Mouse (Mus musculus): ENCODE measurements around the gene Cacna1c. TPM values are rescaled to one million over a fixed set of nuclear protein-coding genes. Genes with fewer than 3 reads are reported as not detected.

Gene Cacna1c
- polyA plus RNA-seq, 1 experiment from 2014 or later = 4.7 TPM

GRCm38 (mm10) chr6:118922328-118923211 lies 273.6 kb downstream of the Cacna1c start:
- H3K27ac ChIP-seq (ENCODE audit: low read depth, low read length) = no peak overlapping the region

DNA sequence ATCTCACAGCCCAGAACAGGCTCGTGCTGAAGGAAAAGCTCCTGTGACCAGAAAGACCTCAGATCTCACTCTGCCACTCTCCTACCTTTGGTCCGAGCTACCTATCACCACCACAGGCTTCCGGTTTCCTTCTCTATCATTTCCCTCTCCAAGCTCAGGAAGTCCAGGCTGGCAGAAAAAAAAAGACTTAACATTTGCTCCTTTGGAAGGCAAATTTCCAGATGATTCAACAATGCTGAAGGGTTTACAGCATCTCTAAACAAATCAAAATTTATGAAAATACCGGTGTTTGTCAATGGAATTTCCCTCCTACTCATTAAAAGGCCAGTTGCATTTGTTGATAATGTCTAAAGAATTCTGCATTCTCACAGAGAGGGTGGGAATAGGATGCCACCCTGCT lies 288.0 kb downstream of the Cacna1c start:
- Histone ChIP-seq H3K4me2 (ENCODE audit: low read length) (no peak overlapping the region), H3K27ac (ENCODE audit: low read depth, low read length) (no peak overlapping the region), H3K4me3 (ENCODE audit: low read length) (no peak overlapping the region), H3K27me3 (replicated peaks; ENCODE audit: control insufficient read depth, insufficient read depth, low read length) (no peaks in the 10 kb centered on the region), H3K9me3 (ENCODE audit: control insufficient read depth, low read length) (no peaks in the 10 kb centered on the region), H3K9ac (ENCODE audit: low read depth, low read length) (no peak overlapping the region), H3K36me3 (ENCODE audit: control insufficient read depth, insufficient read depth, low read length) (no peaks in the 10 kb centered on the region), H3K4me1 (ENCODE audit: control insufficient read depth, insufficient read depth, low read depth, low read length) (no peaks in the 10 kb centered on the region)
- 88% methylated on average over 4 of the region's 4 CpGs for WGBS
- ATAC-seq = no peak

More at GRCm38 (mm10) chr6:118922328-118923211, 273.6 kb downstream of the Cacna1c start:
- Histone ChIP-seq H3K4me1 (ENCODE audit: control insufficient read depth, insufficient read depth, low read depth, low read length) (peaks cover 4% of the 10 kb centered on the region), H3K4me3 (ENCODE audit: low read length) (no peak overlapping the region), H3K36me3 (ENCODE audit: control insufficient read depth, insufficient read depth, low read length) (no peaks in the 10 kb centered on the region), H3K27me3 (replicated peaks; ENCODE audit: control insufficient read depth, insufficient read depth, low read length) (no peaks in the 10 kb centered on the region), H3K9me3 (ENCODE audit: control insufficient read depth, low read length) (no peaks in the 10 kb centered on the region), H3K4me2 (ENCODE audit: low read length) (no peak overlapping the region), H3K9ac (ENCODE audit: low read depth, low read length) (no peak overlapping the region)
- WGBS = 28% methylated on average over 13 of the region's 13 CpGs
- peak; percentile 38 for ATAC-seq

DNA sequence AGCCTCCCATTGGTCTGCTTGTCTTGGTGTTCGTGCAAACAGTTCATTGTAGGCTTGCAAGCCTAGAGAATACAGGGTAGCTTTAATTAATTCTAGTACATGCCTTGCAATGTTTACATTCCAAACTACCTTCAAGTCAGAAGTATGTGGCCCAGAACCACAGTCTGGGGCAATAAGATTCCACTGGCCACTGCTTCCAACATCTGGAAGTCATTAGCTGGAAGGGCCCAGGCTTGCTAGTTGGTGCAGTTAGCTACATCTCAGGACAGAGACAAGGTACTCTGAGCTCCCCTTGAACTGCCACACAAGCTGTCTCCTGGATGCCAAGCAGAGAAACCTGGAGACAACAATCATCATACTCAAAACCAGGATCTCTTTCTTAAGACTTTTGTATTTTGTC lies 288.5 kb downstream of the Cacna1c start:
- no peak overlapping the region for H3K4me2 ChIP-seq (ENCODE audit: low read length)
- H3K4me1 ChIP-seq (ENCODE audit: control insufficient read depth, insufficient read depth, low read depth, low read length) = no peaks in the 10 kb centered on the region
- no peaks in the 10 kb centered on the region for H3K36me3 ChIP-seq (ENCODE audit: control insufficient read depth, insufficient read depth, low read length)
- no peak overlapping the region for H3K4me3 ChIP-seq (ENCODE audit: low read length)
- H3K27me3 ChIP-seq (replicated peaks; ENCODE audit: control insufficient read depth, insufficient read depth, low read length) = no peaks in the 10 kb centered on the region
- no peak overlapping the region for H3K27ac ChIP-seq (ENCODE audit: low read depth, low read length)
- ATAC-seq = no peak
- H3K9me3 ChIP-seq (ENCODE audit: control insufficient read depth, low read length) = no peaks in the 10 kb centered on the region
- no peak overlapping the region for H3K9ac ChIP-seq (ENCODE audit: low read depth, low read length)
- WGBS = 68% methylated on average over 1 of the region's 1 CpGs

GRCm38 (mm10) chr6:118906878-118907277 lies 289.3 kb downstream of the Cacna1c start:
- H3K4me1 ChIP-seq (ENCODE audit: control insufficient read depth, insufficient read depth, low read depth, low read length) = no peaks in the 10 kb centered on the region
- H3K9me3 ChIP-seq (ENCODE audit: control insufficient read depth, low read length) = no peaks in the 10 kb centered on the region
- no peak overlapping the region for H3K4me3 ChIP-seq (ENCODE audit: low read length)
- H3K27ac ChIP-seq (ENCODE audit: low read depth, low read length) = no peak overlapping the region
- 91% methylated on average over 5 of the region's 5 CpGs for WGBS
- no peaks in the 10 kb centered on the region for H3K27me3 ChIP-seq (replicated peaks; ENCODE audit: control insufficient read depth, insufficient read depth, low read length)
- H3K9ac ChIP-seq (ENCODE audit: low read depth, low read length) = no peak overlapping the region
- H3K4me2 ChIP-seq (ENCODE audit: low read length) = no peak overlapping the region
- no peaks in the 10 kb centered on the region for H3K36me3 ChIP-seq (ENCODE audit: control insufficient read depth, insufficient read depth, low read length)
- ATAC-seq = no peak

DNA sequence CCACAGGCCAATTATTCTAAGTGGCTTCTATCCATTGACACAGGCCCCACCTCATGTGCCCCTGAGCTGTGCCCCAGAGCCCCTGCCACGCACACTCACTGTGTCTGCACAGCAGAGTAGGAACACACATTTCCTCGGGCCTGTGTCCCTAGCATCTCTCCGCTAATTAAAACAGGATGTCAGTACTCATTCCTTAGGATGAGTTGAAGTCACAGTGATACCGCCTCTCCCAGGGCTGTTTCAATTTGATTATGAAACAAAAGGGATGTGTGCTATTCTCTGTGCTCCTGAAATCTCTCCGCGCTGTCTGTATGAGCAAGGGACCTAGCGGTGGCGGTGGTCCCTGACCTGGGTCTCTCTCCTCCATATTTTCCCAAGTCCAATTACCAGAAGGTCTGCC lies 296.5 kb downstream of the Cacna1c start:
- Histone ChIP-seq H3K4me1 (ENCODE audit: control insufficient read depth, insufficient read depth, low read depth, low read length) (peaks cover 4% of the 10 kb centered on the region; the same call in 1 of the 2 replicates), H3K27me3 (replicated peaks; ENCODE audit: control insufficient read depth, insufficient read depth, low read length) (no peaks in the 10 kb centered on the region), H3K9me3 (ENCODE audit: control insufficient read depth, low read length) (no peaks in the 10 kb centered on the region), H3K4me3 (ENCODE audit: low read length) (no peak overlapping the region), H3K4me2 (ENCODE audit: low read length) (no peak overlapping the region), H3K9ac (ENCODE audit: low read depth, low read length) (no peak overlapping the region), H3K27ac (ENCODE audit: low read depth, low read length) (no peak overlapping the region), H3K36me3 (ENCODE audit: control insufficient read depth, insufficient read depth, low read length) (no peaks in the 10 kb centered on the region)
- no peak for ATAC-seq
- WGBS = 77% methylated on average over 8 of the region's 8 CpGs

GRCm38 (mm10) chr6:118897101-118897500 lies 299.1 kb downstream of the Cacna1c start:
- no peaks in the 10 kb centered on the region for H3K27me3 ChIP-seq (replicated peaks; ENCODE audit: control insufficient read depth, insufficient read depth, low read length)
- no peak overlapping the region for H3K4me3 ChIP-seq (ENCODE audit: low read length)
- H3K4me2 ChIP-seq (ENCODE audit: low read length) = no peak overlapping the region
- no peak overlapping the region for H3K27ac ChIP-seq (ENCODE audit: low read depth, low read length)
- 45% methylated on average over 5 of the region's 5 CpGs for WGBS
- ATAC-seq = no peak
- no peak overlapping the region for H3K9ac ChIP-seq (ENCODE audit: low read depth, low read length)
- H3K9me3 ChIP-seq (ENCODE audit: control insufficient read depth, low read length) = no peaks in the 10 kb centered on the region
- H3K4me1 ChIP-seq (ENCODE audit: control insufficient read depth, insufficient read depth, low read depth, low read length) = peaks cover 4% of the 10 kb centered on the region; the same call in 1 of the 2 replicates
- H3K36me3 ChIP-seq (ENCODE audit: control insufficient read depth, insufficient read depth, low read length) = no peaks in the 10 kb centered on the region

DNA sequence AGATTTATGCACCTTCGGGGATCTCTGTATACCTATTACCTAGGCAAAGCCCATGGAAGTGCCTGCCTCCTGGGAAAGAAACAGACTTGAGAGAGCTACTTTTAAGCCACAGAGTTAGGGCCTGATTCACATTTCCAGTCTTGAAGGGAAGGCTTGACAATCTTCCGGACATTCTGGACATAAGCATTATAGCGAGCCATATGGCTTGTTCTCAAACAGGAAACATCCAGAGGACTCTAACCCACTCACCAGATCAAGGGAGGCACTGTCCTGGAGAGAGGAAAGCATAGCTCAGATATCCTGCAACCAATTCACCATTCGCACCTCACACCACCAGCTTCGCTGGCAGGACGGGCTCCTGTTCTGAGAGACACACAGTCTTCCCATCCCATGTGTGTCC lies 302.2 kb downstream of the Cacna1c start:
- no peak overlapping the region for H3K4me3 ChIP-seq (ENCODE audit: low read length)
- H3K27ac ChIP-seq (ENCODE audit: low read depth, low read length) = no peak overlapping the region
- H3K9ac ChIP-seq (ENCODE audit: low read depth, low read length) = no peak overlapping the region
- 95% methylated on average over 6 of the region's 6 CpGs for WGBS
- no peak for ATAC-seq
- H3K27me3 ChIP-seq (replicated peaks; ENCODE audit: control insufficient read depth, insufficient read depth, low read length) = no peaks in the 10 kb centered on the region
- peaks cover 4% of the 10 kb centered on the region; the same call in 1 of the 2 replicates for H3K4me1 ChIP-seq (ENCODE audit: control insufficient read depth, insufficient read depth, low read depth, low read length)
- H3K4me2 ChIP-seq (ENCODE audit: low read length) = no peak overlapping the region
- H3K36me3 ChIP-seq (ENCODE audit: control insufficient read depth, insufficient read depth, low read length) = no peaks in the 10 kb centered on the region
- no peaks in the 10 kb centered on the region for H3K9me3 ChIP-seq (ENCODE audit: control insufficient read depth, low read length)

GRCm38 (mm10) chr6:118889441-118889840 lies 306.8 kb downstream of the Cacna1c start:
- H3K36me3 ChIP-seq (ENCODE audit: control insufficient read depth, insufficient read depth, low read length) = no peaks in the 10 kb centered on the region
- WGBS = 80% methylated on average over 4 of the region's 4 CpGs
- H3K4me1 ChIP-seq (ENCODE audit: control insufficient read depth, insufficient read depth, low read depth, low read length) = peaks cover 2% of the 10 kb centered on the region; the same call in 1 of the 2 replicates
- H3K9ac ChIP-seq (ENCODE audit: low read depth, low read length) = no peak overlapping the region
- no peaks in the 10 kb centered on the region for H3K27me3 ChIP-seq (replicated peaks; ENCODE audit: control insufficient read depth, insufficient read depth, low read length)
- H3K9me3 ChIP-seq (ENCODE audit: control insufficient read depth, low read length) = no peaks in the 10 kb centered on the region
- ATAC-seq = no peak
- H3K4me3 ChIP-seq (ENCODE audit: low read length) = no peak overlapping the region
- no peak overlapping the region for H3K4me2 ChIP-seq (ENCODE audit: low read length)
- H3K27ac ChIP-seq (ENCODE audit: low read depth, low read length) = no peak overlapping the region

DNA sequence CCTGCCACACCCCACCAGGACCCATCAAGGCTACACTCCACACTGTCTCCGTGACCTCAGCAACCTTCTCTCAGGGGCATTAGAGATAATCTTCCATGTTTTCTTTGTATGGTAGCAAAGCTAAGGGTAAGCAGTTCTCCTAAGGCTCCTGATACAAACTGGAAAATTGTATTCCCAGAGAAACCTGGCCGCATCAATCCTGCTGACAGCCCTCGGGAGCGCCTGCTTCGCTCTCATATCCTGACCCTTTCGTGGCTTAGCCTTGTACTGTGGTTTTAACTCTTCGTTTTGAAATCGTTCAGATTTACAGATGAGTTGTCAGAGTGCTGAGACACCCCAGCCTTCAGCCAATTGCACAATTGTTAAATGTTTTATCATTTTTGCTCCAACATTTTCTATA lies 309.2 kb downstream of the Cacna1c start:
- no peak overlapping the region for H3K4me3 ChIP-seq (ENCODE audit: low read length)
- no peak overlapping the region for H3K27ac ChIP-seq (ENCODE audit: low read depth, low read length)
- 78% methylated on average over 8 of the region's 8 CpGs for WGBS
- ATAC-seq = no peak
- H3K36me3 ChIP-seq (ENCODE audit: control insufficient read depth, insufficient read depth, low read length) = no peaks in the 10 kb centered on the region
- no peak overlapping the region for H3K4me2 ChIP-seq (ENCODE audit: low read length)
- H3K9me3 ChIP-seq (ENCODE audit: control insufficient read depth, low read length) = no peaks in the 10 kb centered on the region
- 0 out of 2 replicates have a peak, but pooled peaks cover 2% of the 10 kb centered on the region for H3K4me1 ChIP-seq (ENCODE audit: control insufficient read depth, insufficient read depth, low read depth, low read length)
- H3K27me3 ChIP-seq (replicated peaks; ENCODE audit: control insufficient read depth, insufficient read depth, low read length) = no peaks in the 10 kb centered on the region
- no peak overlapping the region for H3K9ac ChIP-seq (ENCODE audit: low read depth, low read length)

Data from hindbrain, embryonic 16.5 days (tissue).